Mouse (Mus musculus): ENCODE results near the gene Zp1. TPM values are rescaled to one million over a fixed set of nuclear protein-coding genes. Genes with fewer than 3 reads are reported as not detected.
A peak's percentile ranks its signal among the peaks of the same experiment; 100 is the strongest.

Zp1 gene
- total and polyA plus RNA-seq, 3 experiments, result 0.26 TPM; not detected in 2

GRCm38 (mm10) chr19:10900315-10900714 is 20.1 kb downstream of the Zp1 start:
- in situ Hi-C loops (cut with MboI; ENCODE audit: low pct_ligation_motif_present, low pct_unique_long_range_greater_than_20kb, low sequenced_read_pairs) (no loop called here), dilution Hi-C loops (cut with MboI; ENCODE audit: extremely low pct_ligation_motif_present, extremely low pct_unique_long_range_greater_than_20kb, low sequenced_read_pairs) (no loop called here)
- no peak overlapping the region for H3K9ac ChIP-seq (ENCODE audit: insufficient read depth, low read depth)
- no peak overlapping the region for H3K27ac ChIP-seq (ENCODE audit: insufficient read depth, low read depth)
- no peak overlapping the region for H3K4me3 ChIP-seq (replicated peaks in 1 of 3; ENCODE audit: low read depth in 2 of 3, low read length in 2 of 3, poor library complexity in 1 of 3)
- H3K27me3 ChIP-seq (replicated peaks), result no peaks in the 10 kb centered on the region
- TF ChIP-seq ELF1 (IDR thresholded peaks at IDR 0.05; ENCODE audit: low read depth, low read length) (no peak), KAT2A (IDR thresholded peaks at IDR 0.05; ENCODE audit: insufficient replicate concordance, low read length) (no peak), UBTF (IDR thresholded peaks at IDR 0.05; ENCODE audit: low read depth, low read length) (no peak), E2F4 (IDR thresholded peaks at IDR 0.05; ENCODE audit: insufficient replicate concordance, low read depth, low read length) (no peak), HCFC1 (IDR thresholded peaks at IDR 0.05; ENCODE audit: low read depth, low read length) (no peak), SIN3A (IDR thresholded peaks at IDR 0.05; ENCODE audit: low read length) (no peak), MAX (IDR thresholded peaks at IDR 0.05; ENCODE audit: low read length) (no peak), MXI1 (IDR thresholded peaks at IDR 0.05; ENCODE audit: low read depth, low read length) (no peak), ETS1 (conservative IDR thresholded peaks at IDR 0.05; ENCODE audit: low read depth, low read length) (no peak), ZC3H11A (IDR thresholded peaks at IDR 0.05; ENCODE audit: low read depth, low read length) (no peak), CHD2 (IDR thresholded peaks at IDR 0.05; ENCODE audit: low read length) (no peak), CHD1 (IDR thresholded peaks at IDR 0.05; ENCODE audit: low read depth, low read length) (no peak)
- no peak for DNase-seq (ENCODE audit: extremely low read depth)
- H3K79me2 ChIP-seq (replicated peaks; ENCODE audit: control insufficient read depth, extremely low read depth, insufficient read depth, poor library complexity, severe bottlenecking), result peaks cover 38% of the 10 kb centered on the region
- H3K4me2 ChIP-seq (ENCODE audit: insufficient read depth, low read depth, poor library complexity, severe bottlenecking), result no peak overlapping the region
- H3K4me1 ChIP-seq (ENCODE audit: control insufficient read depth in 1 of 2, insufficient read depth in 2 of 2), result peaks cover 6 to 14% of the 10 kb centered on the region in 2 experiments; a peak in 3 of 4 replicates
- peaks cover 81 to 86% of the 10 kb centered on the region in 2 experiments for H3K36me3 ChIP-seq (replicated peaks in 1 of 2; ENCODE audit: control insufficient read depth in 1 of 2, insufficient read depth in 1 of 2, low read length in 1 of 2)
- no peaks in the 10 kb centered on the region for H3K9me3 ChIP-seq (replicated peaks; ENCODE audit: low read length)

- Histone ChIP-seq H3K4me2 (ENCODE audit: insufficient read depth, low read depth, poor library complexity, severe bottlenecking) (no peak overlapping the region), H3K4me1 (ENCODE audit: control insufficient read depth in 1 of 2, insufficient read depth in 2 of 2) (peaks cover 6 to 18% of the 10 kb centered on the region in 2 experiments; a peak in 3 of 4 replicates), H3K4me3 (replicated peaks in 1 of 3; ENCODE audit: low read depth in 2 of 3, low read length in 2 of 3, poor library complexity in 1 of 3) (no peak overlapping the region), H3K27me3 (replicated peaks) (no peaks in the 10 kb centered on the region), H3K27ac (ENCODE audit: insufficient read depth, low read depth) (no peak overlapping the region), H3K9ac (ENCODE audit: insufficient read depth, low read depth) (no peak overlapping the region), H3K9me3 (replicated peaks; ENCODE audit: low read length) (peaks cover 5% of the 10 kb centered on the region), H3K79me2 (replicated peaks; ENCODE audit: control insufficient read depth, extremely low read depth, insufficient read depth, poor library complexity, severe bottlenecking) (peaks cover 39% of the 10 kb centered on the region), H3K36me3 (replicated peaks in 1 of 2; ENCODE audit: control insufficient read depth in 1 of 2, insufficient read depth in 1 of 2, low read length in 1 of 2) (peaks cover 53 to 58% of the 10 kb centered on the region in 2 experiments)
- dilution Hi-C loops (cut with MboI; ENCODE audit: extremely low pct_ligation_motif_present, extremely low pct_unique_long_range_greater_than_20kb, low sequenced_read_pairs), result no loop called here
- DNase-seq (ENCODE audit: extremely low read depth), result no peak
- in situ Hi-C loops (cut with MboI; ENCODE audit: low pct_ligation_motif_present, low pct_unique_long_range_greater_than_20kb, low sequenced_read_pairs), result no loop called here
- TF ChIP-seq GABPA (IDR thresholded peaks at IDR 0.05; ENCODE audit: insufficient replicate concordance, low read depth, low read length), result no peak
- no peak for TF ChIP-seq PAX5 (IDR thresholded peaks at IDR 0.05; ENCODE audit: low read length)
- TF ChIP-seq SIN3A (IDR thresholded peaks at IDR 0.05; ENCODE audit: low read length), result no peak
Observed at GRCm38 (mm10) chr19:10897491-10897890, 22.9 kb downstream of the Zp1 start.

GRCm38 (mm10) chr19:10896849-10897248 is 23.6 kb downstream of the Zp1 start:
- Histone ChIP-seq H3K9ac (ENCODE audit: insufficient read depth, low read depth) (peak overlapping the region; percentile 85), H3K4me2 (ENCODE audit: insufficient read depth, low read depth, poor library complexity, severe bottlenecking) (peak overlapping the region; percentile 93), H3K9me3 (replicated peaks; ENCODE audit: low read length) (peaks cover 5% of the 10 kb centered on the region), H3K27me3 (replicated peaks) (no peaks in the 10 kb centered on the region), H3K36me3 (replicated peaks in 1 of 2; ENCODE audit: control insufficient read depth in 1 of 2, insufficient read depth in 1 of 2, low read length in 1 of 2) (peaks cover 47 to 51% of the 10 kb centered on the region in 2 experiments), H3K27ac (ENCODE audit: insufficient read depth, low read depth) (no peak overlapping the region), H3K4me3 (replicated peaks in 1 of 3; ENCODE audit: low read depth in 2 of 3, low read length in 2 of 3, poor library complexity in 1 of 3) (no peak overlapping the region), H3K4me1 (ENCODE audit: control insufficient read depth in 1 of 2, insufficient read depth in 2 of 2) (peaks cover 6 to 18% of the 10 kb centered on the region in 2 experiments; a peak in 3 of 4 replicates), H3K79me2 (replicated peaks; ENCODE audit: control insufficient read depth, extremely low read depth, insufficient read depth, poor library complexity, severe bottlenecking) (peaks cover 39% of the 10 kb centered on the region)
- in situ Hi-C loops (cut with MboI; ENCODE audit: low pct_ligation_motif_present, low pct_unique_long_range_greater_than_20kb, low sequenced_read_pairs), result no loop called here
- TF ChIP-seq MAFK (IDR thresholded peaks at IDR 0.05; ENCODE audit: insufficient replicate concordance, low read length), result no peak
- TF ChIP-seq SIN3A (IDR thresholded peaks at IDR 0.05; ENCODE audit: low read length), result no peak
- no peak for TF ChIP-seq RCOR1 (conservative IDR thresholded peaks at IDR 0.05; ENCODE audit: low read depth, low read length)
- TF ChIP-seq EP300 (IDR thresholded peaks at IDR 0.05; ENCODE audit: low read length), result no peak
- no peak for TF ChIP-seq MEF2A (IDR thresholded peaks at IDR 0.05; ENCODE audit: borderline replicate concordance, low read depth, low read length)
- no peak for TF ChIP-seq MYC (IDR thresholded peaks at IDR 0.05; ENCODE audit: low read depth, low read length)
- no peak for TF ChIP-seq MAX (IDR thresholded peaks at IDR 0.05; ENCODE audit: low read length)
- TF ChIP-seq POLR2AphosphoS2 (IDR thresholded peaks at IDR 0.05; ENCODE audit: low read depth, low read length), result no peak
- no peak for TF ChIP-seq USF1 (IDR thresholded peaks at IDR 0.05; ENCODE audit: low read depth, low read length)
- TF ChIP-seq POLR2A (IDR thresholded peaks at IDR 0.05; ENCODE audit: low read depth, low read length), result no peak
- no peak for TF ChIP-seq MXI1 (IDR thresholded peaks at IDR 0.05; ENCODE audit: low read depth, low read length)
- TF ChIP-seq ETS1 (conservative IDR thresholded peaks at IDR 0.05; ENCODE audit: low read depth, low read length), result no peak
- no peak for TF ChIP-seq ZC3H11A (IDR thresholded peaks at IDR 0.05; ENCODE audit: low read depth, low read length)
- TF ChIP-seq ZMIZ1 (IDR thresholded peaks at IDR 0.05; ENCODE audit: low read depth, low read length), result no peak
- no peak for TF ChIP-seq NELFE (IDR thresholded peaks at IDR 0.05; ENCODE audit: low read depth, low read length)
- TF ChIP-seq NRF1 (IDR thresholded peaks at IDR 0.05; ENCODE audit: low read depth, low read length), result no peak
- no peak for DNase-seq (ENCODE audit: extremely low read depth)
- dilution Hi-C loops (cut with MboI; ENCODE audit: extremely low pct_ligation_motif_present, extremely low pct_unique_long_range_greater_than_20kb, low sequenced_read_pairs), result no loop called here
